Mouse (Mus musculus) left cerebral cortex, postnatal 25 days (tissue): ENCODE data around the gene Olfr385. TPM values are rescaled to one million over a fixed set of nuclear protein-coding genes. Genes with fewer than 3 reads are reported as not detected.
"Not testable (repeated sequence)": the region's sequence is repeated elsewhere in the genome, so short reads cannot be mapped to it uniquely, and the experiment has no call there.

Experiments used
- DNase-seq, 2 experiments: peaks; one replicate each; pipeline ENCODE4 v3.0.0; 2022; ENCODE audit warnings: low spot score in 2 of 2, mixed read lengths in 1 of 2
- intact Hi-C: fragments of 180-260 bp; cut with DNase I; formaldehyde crosslinking; loops from one replicate; pipeline ENCODE4 v1.15.1; 2025
- total RNA-seq, 2 experiments: library from RNA; stranded (reverse); gene quantifications; 2 replicates each; pipeline ENCODE4 v1.2.3; 2021

The Olfr385 gene
- not detected for total RNA-seq

- no peak for DNase-seq
- intact Hi-C loops: no loop called here
Observed at GRCm38 (mm10) chr11:73592908-73593307, at the start of gene Olfr385. Olfr385 (minus strand) TSS chr11:73593008.

GRCm38 (mm10) chr11:73598294-73598693, 5.5 kb upstream of the Olfr385 start, which contains the start of gene Olfr384:
Olfr384 (plus strand) TSS chr11:73598594.
- intact Hi-C loops: no loop called here
- DNase-seq: no peak

- DNase-seq, intact Hi-C loops: not testable (repeated sequence)
Observed at GRCm38 (mm10) chr11:73583188-73583587, 9.6 kb downstream of the Olfr385 start.

GRCm38 (mm10) chr11:73579871-73580270, 12.9 kb downstream of the Olfr385 start:
- intact Hi-C loops: no loop called here
- DNase-seq: no peak

Other genes with a start within 250 kb of the Olfr385 start
- not detected for gene Olfr20, start 242.2 kb downstream of the Olfr385 start, total RNA-seq
- gene Olfr376, start 221.8 kb downstream of the Olfr385 start, total RNA-seq: not detected
- not detected for gene Olfr1, start 193.4 kb downstream of the Olfr385 start, total RNA-seq
- not detected for gene Olfr378, start 164.5 kb downstream of the Olfr385 start, total RNA-seq
- gene Olfr380, start 135.5 kb downstream of the Olfr385 start, total RNA-seq: not detected
- not detected for gene Olfr381, start 101.4 kb downstream of the Olfr385 start, total RNA-seq
- gene Olfr382, start 75.8 kb downstream of the Olfr385 start, total RNA-seq: not detected
- not detected for gene Olfr384, start 5.6 kb upstream of the Olfr385 start, total RNA-seq
- gene Zfp735, start 95.8 kb upstream of the Olfr385 start, total RNA-seq: not detected
- gene Olfr389, start 187.7 kb upstream of the Olfr385 start, total RNA-seq: not detected
- not detected for gene Olfr390, start 190.0 kb upstream of the Olfr385 start, total RNA-seq
- not detected for gene Olfr391-ps, start 210.0 kb upstream of the Olfr385 start, total RNA-seq
- gene Olfr392, start 224.0 kb upstream of the Olfr385 start, total RNA-seq: not detected